Mouse (Mus musculus) neural tube, embryonic 15.5 days (tissue): ENCODE measurements around the gene Rrp8. TPM values are rescaled to one million over a fixed set of nuclear protein-coding genes. Genes with fewer than 3 reads are reported as not detected.

Experiments
- ATAC-seq: fragments of 200-750 bp; cut with Nextera tagmentation; 2 replicates; pipeline ENCODE4 v1.8.0; 2017; ENCODE audit warnings: mild to moderate bottlenecking, moderate TSS enrichment, moderate library complexity; ENCODE audit not compliant: low FRiP score
- H3K27ac ChIP-seq: fragments of 300-500 bp; sonication (generic); replicated peaks from 2 replicates; pipeline ENCODE4 v1.5.1; 2015; ENCODE audit warnings: mild to moderate bottlenecking, inconsistent platforms
- H3K27me3 ChIP-seq: fragments of 300-500 bp; sonication (generic); replicated peaks from 2 replicates; pipeline ENCODE4 v1.6.1; 2015; ENCODE audit warnings: inconsistent platforms
- H3K36me3 ChIP-seq: fragments of 300-500 bp; sonication (generic); 2 replicates; pipeline ENCODE4 v1.6.1; 2015; ENCODE audit warnings: inconsistent platforms
- H3K4me1 ChIP-seq: fragments of 300-500 bp; sonication (generic); 2 replicates; pipeline ENCODE4 v1.6.1; 2015; ENCODE audit warnings: inconsistent platforms
- H3K4me2 ChIP-seq: fragments of 300-500 bp; sonication (generic); 2 replicates; pipeline ENCODE4 v1.6.1; 2015; ENCODE audit warnings: inconsistent platforms, mild to moderate bottlenecking, moderate library complexity
- H3K4me3 ChIP-seq: fragments of 300-500 bp; sonication (generic); replicated peaks from 2 replicates; pipeline ENCODE4 v1.5.1; 2015; ENCODE audit warnings: mild to moderate bottlenecking, inconsistent platforms
- H3K9ac ChIP-seq: fragments of 300-500 bp; sonication (generic); replicated peaks from 2 replicates; pipeline ENCODE4 v1.6.1; 2015; ENCODE audit warnings: mild to moderate bottlenecking, inconsistent platforms
- H3K9me3 ChIP-seq: fragments of 300-500 bp; sonication (generic); replicated peaks from 2 replicates; pipeline ENCODE4 v1.6.1; 2016; ENCODE audit warnings: inconsistent platforms
- WGBS: fragments of 180-500 bp; shearing (Covaris S2); methylation state at CpG from one replicate; pipeline ENCODE4 v1.1.7; 2015; ENCODE audit warnings: mixed read lengths; 5-methylcytosine and 5-hydroxymethylcytosine counted together
- polyA plus RNA-seq: library from polyadenylated mRNA; unstranded; fragments of >200 nt; fragmentation: Nextera tagmentation; extraction: Ambion mirVana; gene quantifications from 2 replicates; pipeline ENCODE4 v1.2.1, GENCODE M21; 2015

The Rrp8 gene
- polyA plus RNA-seq, 1 experiment from 2014 or later, result 27.8 TPM

GRCm38 (mm10) chr7:105769959-105770358 lies 32.8 kb upstream of the Rrp8 start:
- no peaks in the 10 kb centered on the region for H3K9me3 ChIP-seq
- no peak overlapping the region for H3K4me3 ChIP-seq
- peaks cover 65% of the 10 kb centered on the region for H3K36me3 ChIP-seq
- H3K27ac ChIP-seq, result no peak overlapping the region
- WGBS, result 89% methylated on average over 3 of the region's 3 CpGs
- H3K9ac ChIP-seq, result no peak overlapping the region
- H3K27me3 ChIP-seq, result no peaks in the 10 kb centered on the region
- H3K4me2 ChIP-seq, result no peak overlapping the region
- no peak for ATAC-seq
- peaks cover 68% of the 10 kb centered on the region for H3K4me1 ChIP-seq

- ATAC-seq, result no peak
- Histone ChIP-seq H3K27me3 (no peaks in the 10 kb centered on the region), H3K4me1 (peaks cover 53% of the 10 kb centered on the region), H3K9ac (no peak overlapping the region), H3K9me3 (no peaks in the 10 kb centered on the region), H3K27ac (peak overlapping the region; percentile 52), H3K36me3 (peaks cover 83% of the 10 kb centered on the region), H3K4me2 (peak overlapping the region; percentile 9; the same call in 1 of the 2 replicates), H3K4me3 (no peak overlapping the region)
- 17% methylated on average over 6 of the region's 6 CpGs for WGBS
Measured at GRCm38 (mm10) chr7:105767729-105768165, 30.6 kb upstream of the Rrp8 start.

GRCm38 (mm10) chr7:105764331-105764730 lies 27.1 kb upstream of the Rrp8 start:
- no peaks in the 10 kb centered on the region for H3K9me3 ChIP-seq
- ATAC-seq, result no peak
- no peak overlapping the region for H3K27ac ChIP-seq
- peaks cover 29% of the 10 kb centered on the region for H3K4me1 ChIP-seq
- H3K27me3 ChIP-seq, result no peaks in the 10 kb centered on the region
- H3K4me3 ChIP-seq, result no peak overlapping the region
- H3K9ac ChIP-seq, result no peak overlapping the region
- WGBS, result 80% methylated on average over 11 of the region's 11 CpGs
- peaks cover 79% of the 10 kb centered on the region for H3K36me3 ChIP-seq
- no peak overlapping the region for H3K4me2 ChIP-seq

- H3K9me3 ChIP-seq, result no peaks in the 10 kb centered on the region
- peaks cover 82% of the 10 kb centered on the region for H3K36me3 ChIP-seq
- no peaks in the 10 kb centered on the region for H3K27me3 ChIP-seq
- 26% methylated on average over 55 of the region's 55 CpGs for WGBS
- H3K4me2 ChIP-seq, result peak overlapping the region; percentile 1; the same call in 1 of the 2 replicates
- H3K4me1 ChIP-seq, result peaks cover 14% of the 10 kb centered on the region
- no peak overlapping the region for H3K27ac ChIP-seq
- ATAC-seq, result peak; percentile 6; the same call in 1 of the 2 replicates
- H3K4me3 ChIP-seq, result no peak overlapping the region
- H3K9ac ChIP-seq, result no peak overlapping the region
Measured at GRCm38 (mm10) chr7:105762517-105763270, 25.5 kb upstream of the Rrp8 start.

- peak; percentile 11; the same call in 1 of the 2 replicates for ATAC-seq
Measured at GRCm38 (mm10) chr7:105761813-105762484, 24.8 kb upstream of the Rrp8 start.

GRCm38 (mm10) chr7:105753281-105753680 lies 16.1 kb upstream of the Rrp8 start:
- peaks cover 67% of the 10 kb centered on the region for H3K36me3 ChIP-seq
- H3K27me3 ChIP-seq, result no peaks in the 10 kb centered on the region
- no peak overlapping the region for H3K4me2 ChIP-seq
- H3K9me3 ChIP-seq, result no peaks in the 10 kb centered on the region
- H3K9ac ChIP-seq, result no peak overlapping the region
- WGBS, result 91% methylated on average over 10 of the region's 10 CpGs
- no peak overlapping the region for H3K4me3 ChIP-seq
- H3K4me1 ChIP-seq, result peaks cover 20% of the 10 kb centered on the region
- H3K27ac ChIP-seq, result peak overlapping the region; percentile 76; the same call in 1 of the 2 replicates
- peak; percentile 11; the same call in 1 of the 2 replicates for ATAC-seq

More at GRCm38 (mm10) chr7:105761813-105762484, 24.8 kb upstream of the Rrp8 start:
- Histone ChIP-seq H3K4me2 (peak overlapping the region; percentile 1; the same call in 1 of the 2 replicates), H3K36me3 (peaks cover 85% of the 10 kb centered on the region), H3K27me3 (no peaks in the 10 kb centered on the region), H3K27ac (no peak overlapping the region), H3K9me3 (no peaks in the 10 kb centered on the region), H3K9ac (no peak overlapping the region), H3K4me3 (no peak overlapping the region), H3K4me1 (peaks cover 7% of the 10 kb centered on the region; the same call in 1 of the 2 replicates)
- WGBS, result 27% methylated on average over 51 of the region's 51 CpGs

- Histone ChIP-seq H3K4me1 (peaks cover 20% of the 10 kb centered on the region), H3K27ac (peak overlapping the region; percentile 76; the same call in 1 of the 2 replicates), H3K4me3 (no peak overlapping the region), H3K9ac (no peak overlapping the region), H3K9me3 (no peaks in the 10 kb centered on the region), H3K27me3 (no peaks in the 10 kb centered on the region), H3K4me2 (no peak overlapping the region), H3K36me3 (peaks cover 63% of the 10 kb centered on the region)
- WGBS, result 86% methylated on average over 2 of the region's 2 CpGs
- peak; percentile 27; the same call in 1 of the 2 replicates for ATAC-seq
Measured at GRCm38 (mm10) chr7:105752716-105753115, 15.5 kb upstream of the Rrp8 start.

GRCm38 (mm10) chr7:105751491-105752433 lies 14.6 kb upstream of the Rrp8 start, which contains the start of gene Tpp1:
TSS of gene Tpp1 (minus strand) at chr7:105752235.
- ATAC-seq, result peak; percentile 92
- Histone ChIP-seq H3K27me3 (no peaks in the 10 kb centered on the region), H3K27ac (peak within 1 kb of the TSS; percentile 76), H3K4me3 (peak within 1 kb of the TSS; percentile 47), H3K4me1 (peaks cover 20% of the 10 kb centered on the region), H3K4me2 (peak within 1 kb of the TSS; percentile 64), H3K9me3 (no peaks in the 10 kb centered on the region), H3K36me3 (peaks cover 55% of the 10 kb centered on the region), H3K9ac (peak within 1 kb of the TSS; percentile 56)
- 26% methylated on average over 20 of the region's 20 CpGs for WGBS

- H3K27me3 ChIP-seq, result no peaks in the 10 kb centered on the region
- ATAC-seq, result no peak
- H3K9ac ChIP-seq, result no peak overlapping the region
- no peak overlapping the region for H3K4me3 ChIP-seq
- H3K27ac ChIP-seq, result no peak overlapping the region
- 85% methylated on average over 2 of the region's 2 CpGs for WGBS
- no peak overlapping the region for H3K4me2 ChIP-seq
- H3K4me1 ChIP-seq, result peaks cover 26% of the 10 kb centered on the region
- no peaks in the 10 kb centered on the region for H3K9me3 ChIP-seq
- H3K36me3 ChIP-seq, result peaks cover 25% of the 10 kb centered on the region
Measured at GRCm38 (mm10) chr7:105747776-105748175, 10.6 kb upstream of the Rrp8 start.

- WGBS, result under 1% methylated on average over 63 of the region's 67 CpGs
- ATAC-seq, result peak; percentile 95
Measured at GRCm38 (mm10) chr7:105743926-105744590, 6.9 kb upstream of the Rrp8 start, which contains the start of gene Taf10. TSS of gene Taf10 (minus strand) at chr7:105744361.

More at GRCm38 (mm10) chr7:105743926-105744590, 6.9 kb upstream of the Rrp8 start, which contains the start of gene Taf10:
- H3K4me3 ChIP-seq, result peak within 1 kb of the TSS; percentile 89
- peak within 1 kb of the TSS; percentile 93 for H3K9ac ChIP-seq
- peaks cover 22% of the 10 kb centered on the region for H3K4me1 ChIP-seq
- no peaks in the 10 kb centered on the region for H3K27me3 ChIP-seq
- peak within 1 kb of the TSS; percentile 93 for H3K4me2 ChIP-seq
- peaks cover 46% of the 10 kb centered on the region for H3K36me3 ChIP-seq
- H3K27ac ChIP-seq, result peak within 1 kb of the TSS; percentile 81
- H3K9me3 ChIP-seq, result no peaks in the 10 kb centered on the region
